Mouse (Mus musculus): Measurements from ENCODE around the gene Nav2. TPM values are rescaled to one million over a fixed set of nuclear protein-coding genes. Genes with fewer than 3 reads are reported as not detected.
A peak's percentile ranks its signal among the peaks of the same experiment; 100 is the strongest.

The Nav2 gene
- polyA plus RNA-seq, 1 experiment from 2014 or later = 12.4 TPM

- ATAC-seq (ENCODE audit: insufficient number of reproducible peaks, insufficient read depth, low FRiP score, low TSS enrichment, low read depth) = peak; percentile 64; the same call in 1 of the 2 replicates
- Histone ChIP-seq H3K4me1 (replicated peaks) (peaks cover 37% of the 10 kb centered on the region), H3K36me3 (no peaks in the 10 kb centered on the region), H3K9me3 (no peaks in the 10 kb centered on the region), H3K27ac (peak overlapping the region; percentile 67; the same call in 1 of the 2 replicates), H3K9ac (replicated peaks) (no peak overlapping the region), H3K4me2 (no peak overlapping the region), H3K4me3 (replicated peaks) (no peak overlapping the region), H3K27me3 (peaks cover 44% of the 10 kb centered on the region)
- WGBS = 21% methylated on average over 2 of the region's 3 CpGs
Measured at GRCm38 (mm10) chr7:49505024-49505423, 596.5 kb downstream of the Nav2 start.

- whole genome bisulfite sequencing = 80% methylated on average over 12 of the region's 12 CpGs
- ATAC-seq (ENCODE audit: insufficient number of reproducible peaks, insufficient read depth, low FRiP score, low TSS enrichment, low read depth) = no peak
- no peak overlapping the region for H3K4me2 ChIP-seq
- H3K27me3 ChIP-seq = peaks cover 35% of the 10 kb centered on the region
- H3K4me1 ChIP-seq (replicated peaks) = peaks cover 50% of the 10 kb centered on the region
- no peak overlapping the region for H3K9ac ChIP-seq (replicated peaks)
- no peaks in the 10 kb centered on the region for H3K9me3 ChIP-seq
- no peak overlapping the region for H3K27ac ChIP-seq
- H3K4me3 ChIP-seq (replicated peaks) = no peak overlapping the region
- H3K36me3 ChIP-seq = no peaks in the 10 kb centered on the region
Measured at GRCm38 (mm10) chr7:49506085-49506820, 597.7 kb downstream of the Nav2 start.

- Histone ChIP-seq H3K9ac (replicated peaks) (no peak overlapping the region), H3K9me3 (no peaks in the 10 kb centered on the region), H3K27me3 (peaks cover 24% of the 10 kb centered on the region; the same call in 1 of the 2 replicates), H3K36me3 (no peaks in the 10 kb centered on the region), H3K4me2 (no peak overlapping the region), H3K27ac (no peak overlapping the region), H3K4me3 (replicated peaks) (no peak overlapping the region), H3K4me1 (replicated peaks) (peaks cover 64% of the 10 kb centered on the region)
- ATAC-seq (ENCODE audit: insufficient number of reproducible peaks, insufficient read depth, low FRiP score, low TSS enrichment, low read depth) = no peak
- WGBS = 85% methylated on average over 7 of the region's 7 CpGs
Measured at GRCm38 (mm10) chr7:49507943-49508506, 599.5 kb downstream of the Nav2 start.

- peaks cover 14% of the 10 kb centered on the region; the same call in 1 of the 2 replicates for H3K27me3 ChIP-seq
- H3K9ac ChIP-seq (replicated peaks) = no peak overlapping the region
- WGBS = 16% methylated on average over 7 of the region's 7 CpGs
- peaks cover 46% of the 10 kb centered on the region for H3K4me1 ChIP-seq (replicated peaks)
- H3K4me3 ChIP-seq (replicated peaks) = no peak overlapping the region
- peak; percentile 77 for ATAC-seq (ENCODE audit: insufficient number of reproducible peaks, insufficient read depth, low FRiP score, low TSS enrichment, low read depth)
- no peaks in the 10 kb centered on the region for H3K9me3 ChIP-seq
- 0 out of 2 replicates have a peak overlapping the region, but pooled peaks have one; percentile 15 for H3K4me2 ChIP-seq
- H3K27ac ChIP-seq = peak overlapping the region; percentile 75
- H3K36me3 ChIP-seq = no peaks in the 10 kb centered on the region
Measured at GRCm38 (mm10) chr7:49511820-49512453, 603.4 kb downstream of the Nav2 start.

GRCm38 (mm10) chr7:49513763-49514437 is 605.4 kb downstream of the Nav2 start:
- H3K4me2 ChIP-seq = no peak overlapping the region
- peaks cover 13% of the 10 kb centered on the region for H3K27me3 ChIP-seq
- H3K4me3 ChIP-seq (replicated peaks) = no peak overlapping the region
- peaks cover 46% of the 10 kb centered on the region for H3K4me1 ChIP-seq (replicated peaks)
- no peak overlapping the region for H3K9ac ChIP-seq (replicated peaks)
- 84% methylated on average over 6 of the region's 6 CpGs for WGBS
- ATAC-seq (ENCODE audit: insufficient number of reproducible peaks, insufficient read depth, low FRiP score, low TSS enrichment, low read depth) = no peak
- no peak overlapping the region for H3K27ac ChIP-seq
- H3K36me3 ChIP-seq = no peaks in the 10 kb centered on the region
- H3K9me3 ChIP-seq = no peaks in the 10 kb centered on the region

- 69% methylated on average over 2 of the region's 2 CpGs for WGBS
- H3K9me3 ChIP-seq = no peaks in the 10 kb centered on the region
- no peaks in the 10 kb centered on the region for H3K36me3 ChIP-seq
- no peak overlapping the region for H3K27ac ChIP-seq
- no peak overlapping the region for H3K4me3 ChIP-seq (replicated peaks)
- no peak overlapping the region for H3K9ac ChIP-seq (replicated peaks)
- peaks cover 41% of the 10 kb centered on the region for H3K4me1 ChIP-seq (replicated peaks)
- ATAC-seq (ENCODE audit: insufficient number of reproducible peaks, insufficient read depth, low FRiP score, low TSS enrichment, low read depth) = no peak
- H3K27me3 ChIP-seq = peaks cover 13% of the 10 kb centered on the region
- H3K4me2 ChIP-seq = no peak overlapping the region
Measured at GRCm38 (mm10) chr7:49515012-49515411, 606.5 kb downstream of the Nav2 start.

- Histone ChIP-seq H3K4me2 (no peak overlapping the region), H3K4me1 (replicated peaks) (peaks cover 46% of the 10 kb centered on the region), H3K4me3 (replicated peaks) (no peak overlapping the region), H3K27me3 (peaks cover 19% of the 10 kb centered on the region), H3K9me3 (no peaks in the 10 kb centered on the region), H3K27ac (no peak overlapping the region), H3K36me3 (no peaks in the 10 kb centered on the region), H3K9ac (replicated peaks) (no peak overlapping the region)
- WGBS = 49% methylated on average over 2 of the region's 2 CpGs
- no peak for ATAC-seq (ENCODE audit: insufficient number of reproducible peaks, insufficient read depth, low FRiP score, low TSS enrichment, low read depth)
Measured at GRCm38 (mm10) chr7:49520504-49520903, 612.0 kb downstream of the Nav2 start.

- no peak for ATAC-seq (ENCODE audit: insufficient number of reproducible peaks, insufficient read depth, low FRiP score, low TSS enrichment, low read depth)
- Histone ChIP-seq H3K9me3 (no peaks in the 10 kb centered on the region), H3K36me3 (no peaks in the 10 kb centered on the region), H3K27me3 (peaks cover 19% of the 10 kb centered on the region), H3K4me1 (replicated peaks) (peaks cover 53% of the 10 kb centered on the region), H3K4me3 (replicated peaks) (no peak overlapping the region), H3K9ac (replicated peaks) (no peak overlapping the region), H3K4me2 (peak overlapping the region; percentile 79), H3K27ac (no peak overlapping the region)
- 16% methylated on average over 4 of the region's 4 CpGs for WGBS
Measured at GRCm38 (mm10) chr7:49521349-49521748, 612.8 kb downstream of the Nav2 start.

- H3K4me2 ChIP-seq = peak overlapping the region; percentile 79
Measured at GRCm38 (mm10) chr7:49521976-49522375, 613.5 kb downstream of the Nav2 start.

GRCm38 (mm10) chr7:49522411-49523114 is 614.0 kb downstream of the Nav2 start:
- Histone ChIP-seq H3K4me2 (peak overlapping the region; percentile 79), H3K9me3 (no peaks in the 10 kb centered on the region), H3K9ac (replicated peaks) (peak overlapping the region; percentile 42), H3K36me3 (no peaks in the 10 kb centered on the region), H3K27ac (peak overlapping the region; percentile 60; the same call in 1 of the 2 replicates), H3K4me3 (replicated peaks) (peak overlapping the region; percentile 45), H3K27me3 (peaks cover 19% of the 10 kb centered on the region), H3K4me1 (replicated peaks) (peaks cover 60% of the 10 kb centered on the region)
- peak; percentile 74 for ATAC-seq (ENCODE audit: insufficient number of reproducible peaks, insufficient read depth, low FRiP score, low TSS enrichment, low read depth)
- under 1% methylated on average over 24 of the region's 24 CpGs for WGBS

More at GRCm38 (mm10) chr7:49521976-49522375, 613.5 kb downstream of the Nav2 start:
- Histone ChIP-seq H3K27ac (no peak overlapping the region), H3K9ac (replicated peaks) (no peak overlapping the region), H3K36me3 (no peaks in the 10 kb centered on the region), H3K4me1 (replicated peaks) (peaks cover 55% of the 10 kb centered on the region), H3K27me3 (peaks cover 19% of the 10 kb centered on the region), H3K9me3 (no peaks in the 10 kb centered on the region), H3K4me3 (replicated peaks) (peak overlapping the region; percentile 45)
- WGBS = 2% methylated on average over 9 of the region's 9 CpGs
- no peak for ATAC-seq (ENCODE audit: insufficient number of reproducible peaks, insufficient read depth, low FRiP score, low TSS enrichment, low read depth)

Measured in limb, embryonic 12.5 days (tissue).